Mouse (Mus musculus) CH12.LX (cell line): ENCODE data around the gene BC030870. TPM values are rescaled to one million over a fixed set of nuclear protein-coding genes. Genes with fewer than 3 reads are reported as not detected.

ENCODE experiments used
- DNase-seq: peaks from one replicate; pipeline ENCODE4 v3.0.0-alpha.2; 2013; ENCODE audit errors: extremely low read depth
- H3K27ac ChIP-seq: 2 replicates; pipeline ENCODE4 v1.5.1; 2012; ENCODE audit warnings: low read depth, mild to moderate bottlenecking, control low read depth, moderate library complexity; ENCODE audit not compliant: insufficient read depth
- H3K27me3 ChIP-seq: replicated peaks from 2 replicates; pipeline ENCODE3; 2012; ENCODE audit warnings: inconsistent platforms
- H3K36me3 ChIP-seq, 2 experiments: replicated peaks in 1 of 2; 2 replicates each; pipeline versions ENCODE3 to v1.6.1; 2012; ENCODE audit warnings: inconsistent platforms in 1 of 2, low read length in 1 of 2, mild to moderate bottlenecking in 1 of 2, mixed read lengths in 1 of 2, moderate library complexity in 1 of 2; ENCODE audit not compliant: control insufficient read depth in 1 of 2, insufficient read depth in 1 of 2
- H3K4me1 ChIP-seq, 2 experiments: 2 replicates each; pipeline ENCODE4 v1.6.1; 2012; ENCODE audit warnings: inconsistent platforms in 1 of 2, moderate library complexity in 1 of 2; ENCODE audit not compliant: insufficient read depth in 2 of 2, control insufficient read depth in 1 of 2
- H3K4me2 ChIP-seq: 2 replicates; pipeline ENCODE4 v1.6.1; 2012; ENCODE audit warnings: low read depth, mild to moderate bottlenecking, control low read depth; ENCODE audit not compliant: poor library complexity, insufficient read depth, severe bottlenecking
- H3K4me3 ChIP-seq, 3 experiments: fragments of 150-350 bp in 1 of 3; sonication (generic) in 1 of 3; replicated peaks in 1 of 3; 2 replicates each; pipeline versions ENCODE3 to v1.5.1; 2011 to 2012; ENCODE audit warnings: low read depth in 2 of 3, low read length in 2 of 3, mild to moderate bottlenecking in 2 of 3, moderate library complexity in 2 of 3, control low read depth in 1 of 3, improper control_type of control experiment in 1 of 3, inconsistent platforms in 1 of 3, mixed read lengths in 1 of 3; ENCODE audit not compliant: poor library complexity in 1 of 3
- H3K79me2 ChIP-seq: replicated peaks from 2 replicates; pipeline ENCODE4 v1.6.1; 2012; ENCODE audit warnings: mild to moderate bottlenecking, moderate library complexity; ENCODE audit not compliant: control insufficient read depth, poor library complexity, insufficient read depth, severe bottlenecking; ENCODE audit errors: extremely low read depth
- H3K9ac ChIP-seq: 2 replicates; pipeline ENCODE4 v1.6.1; 2012; ENCODE audit warnings: low read depth, mild to moderate bottlenecking, control low read depth, moderate library complexity; ENCODE audit not compliant: insufficient read depth
- H3K9me3 ChIP-seq: replicated peaks from 2 replicates; pipeline ENCODE3; 2012; ENCODE audit warnings: low read length, inconsistent platforms, mixed read lengths
- BHLHE40 ChIP-seq: IDR thresholded peaks from 2 replicates; pipeline ENCODE4 v1.6.1; 2011; ENCODE audit warnings: mild to moderate bottlenecking, low read depth, low read length, improper control_type of control experiment
- CTCF ChIP-seq, 2 experiments: IDR thresholded peaks in 1 of 2; conservative IDR thresholded peaks in 1 of 2; 2 replicates each; pipeline ENCODE4 v1.5.1; 2011 to 2012; ENCODE audit warnings: low read depth in 2 of 2, low read length in 2 of 2, improper control_type of control experiment in 1 of 2, inconsistent platforms in 1 of 2, mild to moderate bottlenecking in 1 of 2, moderate library complexity in 1 of 2
- E2F4 ChIP-seq: IDR thresholded peaks from 2 replicates; pipeline ENCODE4 v1.6.1; 2011; ENCODE audit warnings: low read depth, low read length, improper control_type of control experiment; ENCODE audit not compliant: insufficient replicate concordance
- HCFC1 ChIP-seq: IDR thresholded peaks from 2 replicates; pipeline ENCODE4 v1.6.1; 2012; ENCODE audit warnings: low read depth, mild to moderate bottlenecking, inconsistent platforms, low read length, improper control_type of control experiment
- MAFK ChIP-seq: IDR thresholded peaks from 2 replicates; pipeline ENCODE4 v1.6.1; 2011; ENCODE audit warnings: low read length, improper control_type of control experiment; ENCODE audit not compliant: insufficient replicate concordance
- MAX ChIP-seq: IDR thresholded peaks from 2 replicates; pipeline ENCODE4 v1.6.1; 2011; ENCODE audit warnings: low read length, improper control_type of control experiment
- MEF2A ChIP-seq: IDR thresholded peaks from 2 replicates; pipeline ENCODE4 v1.6.1; 2014; ENCODE audit warnings: low read depth, mild to moderate bottlenecking, inconsistent platforms, low read length, improper control_type of control experiment, borderline replicate concordance
- MXI1 ChIP-seq: IDR thresholded peaks from 2 replicates; pipeline ENCODE4 v1.6.1; 2011; ENCODE audit warnings: mild to moderate bottlenecking, low read depth, low read length, improper control_type of control experiment
- MYC ChIP-seq: IDR thresholded peaks from 2 replicates; pipeline ENCODE4 v1.6.1; 2011; ENCODE audit warnings: low read depth, mild to moderate bottlenecking, improper control_type of control experiment, low read length
- USF2 ChIP-seq: conservative IDR thresholded peaks from 2 replicates; pipeline ENCODE4 v1.6.1; 2011; ENCODE audit warnings: low read depth, low read length, improper control_type of control experiment
- dilution Hi-C: fragments of 300-500 bp; cut with MboI; formaldehyde crosslinking; loops from 2 replicates; pipeline ENCODE4 v1.14.3; 2020; ENCODE audit warnings: low sequenced_read_pairs; ENCODE audit not compliant: extremely low pct_unique_long_range_greater_than_20kb, extremely low pct_ligation_motif_present
- in situ Hi-C: fragments of 300-500 bp; cut with MboI; formaldehyde crosslinking; loops from 3 replicates; pipeline ENCODE4 v1.14.3; 2019; ENCODE audit warnings: low sequenced_read_pairs, low pct_ligation_motif_present, low pct_unique_long_range_greater_than_20kb, mixed read lengths
- polyA plus RNA-seq: library from polyadenylated mRNA; unstranded; fragments of >175 nt; gene quantifications from 2 replicates; pipeline ENCODE4 v1.2.1, GENCODE M21; 2012; ENCODE audit warnings: low read depth; ENCODE audit not compliant: insufficient read length
- total RNA-seq, 2 experiments: library from RNA; depleted of rRNA; stranded (reverse); fragments of 300-350 nt in 1 of 2; fragments of >200 nt in 1 of 2; gene quantifications; 2 replicates each; pipeline ENCODE4 v1.2.3; 2012 to 2014

BC030870 gene
- total and polyA plus RNA-seq, 3 experiments: not detected

- no peak for TF ChIP-seq CTCF (conservative IDR thresholded peaks at IDR 0.05 in 1 of 2, IDR thresholded peaks at IDR 0.05 in 1 of 2; ENCODE audit: low read depth in 2 of 2, low read length in 2 of 2)
- no peak for TF ChIP-seq MAX
- no peak for TF ChIP-seq E2F4
- no peak for TF ChIP-seq BHLHE40
- TF ChIP-seq MEF2A: no peak
- TF ChIP-seq MYC: no peak
- no peak for TF ChIP-seq USF2
- TF ChIP-seq MXI1: no peak
- TF ChIP-seq MAFK: no peak
- TF ChIP-seq HCFC1: no peak
- Histone ChIP-seq H3K4me2 (no peak within 1 kb of the TSS), H3K27me3 (no peaks in the 10 kb centered on the region), H3K36me3 (no peaks in the 10 kb centered on the region), H3K9me3 (no peaks in the 10 kb centered on the region), H3K27ac (no peak within 1 kb of the TSS), H3K4me1 (peaks cover 3 to 5% of the 10 kb centered on the region in 2 experiments; a peak in 3 of 4 replicates), H3K79me2 (no peaks in the 10 kb centered on the region), H3K9ac (no peak within 1 kb of the TSS), H3K4me3 (no peak within 1 kb of the TSS)
- dilution Hi-C loops: no loop called here
- peak; percentile 3 for DNase-seq
- in situ Hi-C loops: no loop called here
These were observed 92.2 kb downstream of the BC030870 start, which contains the start of gene Apela for GRCm38 (mm10) chr8:65037117-65037533. TSS of gene Apela (minus strand) at chr8:65037336.

Other genes with a start within 250 kb of the BC030870 start
- 17.2 and 20.6 TPM in 2 replicates for gene Tmem192, start 182.4 kb downstream of the BC030870 start, total RNA-seq (2012; rRNA removed)
- gene Tmem192, start 182.4 kb downstream of the BC030870 start, total RNA-seq (2014; rRNA removed): 15.7 and 19.5 TPM in 2 replicates
- gene Tmem192, start 182.4 kb downstream of the BC030870 start, polyA plus RNA-seq: 69.7 and 72.1 TPM in 2 replicates
- gene Trim75, start 141.7 kb downstream of the BC030870 start, total RNA-seq (2012; rRNA removed): not detected in 2 replicates
- gene Trim75, start 141.7 kb downstream of the BC030870 start, total RNA-seq (2014; rRNA removed): not detected in 2 replicates
- 0.07 TPM in 1 of 2 replicates, not detected in the other for gene Trim75, start 141.7 kb downstream of the BC030870 start, polyA plus RNA-seq
- gene Trim61, start 111.0 kb downstream of the BC030870 start, total RNA-seq (2012; rRNA removed): not detected in 2 replicates
- gene Trim61, start 111.0 kb downstream of the BC030870 start, total RNA-seq (2014; rRNA removed): not detected in 2 replicates
- gene Trim61, start 111.0 kb downstream of the BC030870 start, polyA plus RNA-seq: not detected in 2 replicates
- gene Trim60, start 111.0 kb downstream of the BC030870 start, total RNA-seq (2012; rRNA removed): not detected in 2 replicates
- gene Trim60, start 111.0 kb downstream of the BC030870 start, total RNA-seq (2014; rRNA removed): not detected in 2 replicates
- not detected in 2 replicates for gene Trim60, start 111.0 kb downstream of the BC030870 start, polyA plus RNA-seq
- gene Apela, start 92.2 kb downstream of the BC030870 start, total RNA-seq (2012; rRNA removed): not detected in 2 replicates
- gene Apela, start 92.2 kb downstream of the BC030870 start, total RNA-seq (2014; rRNA removed): not detected in 2 replicates
- gene Apela, start 92.2 kb downstream of the BC030870 start, polyA plus RNA-seq: not detected in 2 replicates
- gene Gm10663, start 54.5 kb downstream of the BC030870 start, total RNA-seq (2012; rRNA removed): not detected in 2 replicates
- not detected in 2 replicates for gene Gm10663, start 54.5 kb downstream of the BC030870 start, total RNA-seq (2014; rRNA removed)
- gene Gm10663, start 54.5 kb downstream of the BC030870 start, polyA plus RNA-seq: not detected in 2 replicates